Mouse (Mus musculus): Measurements from ENCODE around the gene Inip.

Gene Inip

GRCm38 (mm10) chr4:59826381-59826780 is 25.0 kb upstream of the Inip start:
- no peak for TF ChIP-seq POU5F1 (IDR thresholded peaks at IDR 0.05; ENCODE audit: borderline replicate concordance, low read length)
- TF ChIP-seq NANOG (IDR thresholded peaks at IDR 0.05; ENCODE audit: borderline replicate concordance, low read length): no peak
- TF ChIP-seq CTCF (conservative IDR thresholded peaks at IDR 0.05; ENCODE audit: low read length): no peak
- no peaks in the 10 kb centered on the region for H3K9me3 ChIP-seq (ENCODE audit: low read length)

GRCm38 (mm10) chr4:59825634-59826033 is 24.2 kb upstream of the Inip start:
- H3K4me3 ChIP-seq (replicated peaks; ENCODE audit: low read length): no peak overlapping the region
- peaks cover 45% of the 10 kb centered on the region for H3K4me1 ChIP-seq (replicated peaks; ENCODE audit: low read depth, low read length)
- H3K27me3 ChIP-seq (ENCODE audit: insufficient read depth, low read length): no peaks in the 10 kb centered on the region
- H3K9me3 ChIP-seq (ENCODE audit: low read length): no peaks in the 10 kb centered on the region
- no peak for TF ChIP-seq CTCF (conservative IDR thresholded peaks at IDR 0.05; ENCODE audit: low read length)
- no peak for TF ChIP-seq NANOG (IDR thresholded peaks at IDR 0.05; ENCODE audit: borderline replicate concordance, low read length)
- peaks cover 27% of the 10 kb centered on the region for H3K36me3 ChIP-seq (ENCODE audit: insufficient read depth, low read length)

More at GRCm38 (mm10) chr4:59826381-59826780, 25.0 kb upstream of the Inip start:
- Histone ChIP-seq H3K4me3 (replicated peaks; ENCODE audit: low read length) (no peak overlapping the region), H3K36me3 (ENCODE audit: insufficient read depth, low read length) (peaks cover 24% of the 10 kb centered on the region), H3K27me3 (ENCODE audit: insufficient read depth, low read length) (no peaks in the 10 kb centered on the region), H3K4me1 (replicated peaks; ENCODE audit: low read depth, low read length) (peaks cover 45% of the 10 kb centered on the region)

DNA sequence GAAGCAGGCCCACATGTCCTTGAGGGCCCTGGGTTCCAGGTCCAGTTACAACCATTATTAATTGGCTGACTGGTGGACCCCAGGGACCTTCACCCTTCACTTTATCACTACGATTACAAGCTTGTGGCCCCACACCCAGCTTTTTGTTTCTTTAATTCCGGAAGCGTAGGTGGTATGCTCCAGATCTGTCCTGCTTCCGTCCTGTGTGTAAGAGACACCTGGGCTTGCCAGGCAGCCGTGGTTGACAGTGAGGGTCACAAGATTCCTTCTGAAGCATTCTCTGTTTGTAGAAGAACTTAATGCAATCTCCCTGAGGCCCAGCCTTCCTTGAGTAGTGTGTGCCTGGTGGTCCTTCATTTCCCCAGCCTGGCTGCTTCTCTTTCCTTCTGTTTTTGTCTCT is 23.5 kb upstream of the Inip start:
- Histone ChIP-seq H3K4me3 (replicated peaks; ENCODE audit: low read length) (no peak overlapping the region), H3K36me3 (ENCODE audit: insufficient read depth, low read length) (peaks cover 30% of the 10 kb centered on the region), H3K9me3 (ENCODE audit: low read length) (no peaks in the 10 kb centered on the region), H3K4me1 (replicated peaks; ENCODE audit: low read depth, low read length) (peaks cover 46% of the 10 kb centered on the region), H3K27me3 (ENCODE audit: insufficient read depth, low read length) (no peaks in the 10 kb centered on the region)
- no peak for TF ChIP-seq POU5F1 (IDR thresholded peaks at IDR 0.05; ENCODE audit: borderline replicate concordance, low read length)
- no peak for TF ChIP-seq CTCF (conservative IDR thresholded peaks at IDR 0.05; ENCODE audit: low read length)
- no peak for TF ChIP-seq NANOG (IDR thresholded peaks at IDR 0.05; ENCODE audit: borderline replicate concordance, low read length)

DNA sequence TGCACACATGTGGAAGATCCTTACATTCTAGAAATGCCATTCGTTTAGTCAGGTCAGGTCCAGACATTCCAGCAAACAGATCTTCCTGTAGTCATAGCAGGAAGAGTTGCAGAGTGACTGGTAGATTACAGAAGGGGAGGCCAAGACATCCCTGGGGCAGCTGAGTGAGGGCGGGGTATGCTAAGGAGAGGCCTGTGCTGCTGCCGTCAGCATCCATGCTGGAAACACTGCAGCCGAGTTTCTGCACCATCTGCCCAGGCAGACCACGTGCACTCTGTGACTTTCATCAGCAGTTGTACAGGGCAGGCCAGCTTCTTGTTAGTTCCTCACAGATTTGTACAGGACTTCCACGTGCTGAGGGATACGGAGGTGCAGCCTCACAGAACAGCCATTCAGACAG is 22.1 kb upstream of the Inip start:
- Histone ChIP-seq H3K9me3 (ENCODE audit: low read length) (no peaks in the 10 kb centered on the region), H3K4me1 (replicated peaks; ENCODE audit: low read depth, low read length) (peaks cover 57% of the 10 kb centered on the region), H3K27me3 (ENCODE audit: insufficient read depth, low read length) (no peaks in the 10 kb centered on the region), H3K4me3 (replicated peaks; ENCODE audit: low read length) (no peak overlapping the region; the same call in 1 of the 2 replicates), H3K36me3 (ENCODE audit: insufficient read depth, low read length) (peaks cover 29% of the 10 kb centered on the region)
- no peak for TF ChIP-seq CTCF (conservative IDR thresholded peaks at IDR 0.05; ENCODE audit: low read length)
- TF ChIP-seq NANOG (IDR thresholded peaks at IDR 0.05; ENCODE audit: borderline replicate concordance, low read length): no peak
- TF ChIP-seq POU5F1 (IDR thresholded peaks at IDR 0.05; ENCODE audit: borderline replicate concordance, low read length): no peak

DNA sequence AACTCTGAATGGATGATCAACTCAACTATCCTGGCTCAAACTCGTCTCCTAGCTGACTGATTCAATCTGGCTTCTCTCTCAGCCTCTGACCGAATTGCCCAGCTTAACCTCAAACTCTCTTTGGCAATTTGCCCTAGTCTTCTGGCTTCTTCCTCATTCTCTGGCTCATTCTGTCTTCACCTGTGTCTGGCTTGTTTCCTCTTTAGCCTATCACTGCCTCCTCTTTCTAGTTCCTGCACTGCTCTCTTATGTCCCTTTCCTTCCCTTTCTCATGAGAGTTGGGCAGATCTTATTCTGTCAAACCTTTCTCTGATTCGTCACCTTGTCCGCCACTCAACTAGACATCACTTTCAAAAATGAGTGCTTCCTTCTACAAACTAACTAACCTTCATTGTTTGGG is 20.7 kb upstream of the Inip start:
- Histone ChIP-seq H3K4me3 (replicated peaks; ENCODE audit: low read length) (no peak overlapping the region), H3K36me3 (ENCODE audit: insufficient read depth, low read length) (peaks cover 35% of the 10 kb centered on the region), H3K4me1 (replicated peaks; ENCODE audit: low read depth, low read length) (peaks cover 61% of the 10 kb centered on the region), H3K27me3 (ENCODE audit: insufficient read depth, low read length) (no peaks in the 10 kb centered on the region), H3K9me3 (ENCODE audit: low read length) (no peaks in the 10 kb centered on the region)
- TF ChIP-seq CTCF (conservative IDR thresholded peaks at IDR 0.05; ENCODE audit: low read length): no peak
- TF ChIP-seq NANOG (IDR thresholded peaks at IDR 0.05; ENCODE audit: borderline replicate concordance, low read length): no peak
- TF ChIP-seq POU5F1 (IDR thresholded peaks at IDR 0.05; ENCODE audit: borderline replicate concordance, low read length): no peak

DNA sequence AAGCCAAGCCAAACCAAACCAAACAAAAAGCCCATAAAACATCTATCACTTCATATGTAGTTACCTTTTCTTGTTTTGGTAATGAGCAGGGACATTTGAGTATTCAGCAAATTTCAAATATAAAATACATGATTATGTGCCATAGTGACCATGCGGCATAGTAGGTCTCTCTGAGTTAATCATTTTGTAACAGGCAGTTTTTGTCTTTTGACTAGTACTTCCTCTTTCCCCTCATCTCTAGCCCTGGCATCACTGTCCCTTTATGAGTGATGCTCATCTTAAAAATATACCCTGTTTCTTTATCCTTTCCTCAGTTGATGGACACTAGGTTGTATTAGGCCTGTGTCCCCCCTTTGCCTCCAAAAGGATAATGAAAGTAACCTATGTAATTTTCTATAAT is 20.1 kb upstream of the Inip start:
- H3K4me3 ChIP-seq (replicated peaks; ENCODE audit: low read length): no peak overlapping the region
- no peak for TF ChIP-seq CTCF (conservative IDR thresholded peaks at IDR 0.05; ENCODE audit: low read length)
- peaks cover 33% of the 10 kb centered on the region for H3K36me3 ChIP-seq (ENCODE audit: insufficient read depth, low read length)
- H3K9me3 ChIP-seq (ENCODE audit: low read length): no peaks in the 10 kb centered on the region
- H3K4me1 ChIP-seq (replicated peaks; ENCODE audit: low read depth, low read length): peaks cover 63% of the 10 kb centered on the region
- no peaks in the 10 kb centered on the region for H3K27me3 ChIP-seq (ENCODE audit: insufficient read depth, low read length)

DNA sequence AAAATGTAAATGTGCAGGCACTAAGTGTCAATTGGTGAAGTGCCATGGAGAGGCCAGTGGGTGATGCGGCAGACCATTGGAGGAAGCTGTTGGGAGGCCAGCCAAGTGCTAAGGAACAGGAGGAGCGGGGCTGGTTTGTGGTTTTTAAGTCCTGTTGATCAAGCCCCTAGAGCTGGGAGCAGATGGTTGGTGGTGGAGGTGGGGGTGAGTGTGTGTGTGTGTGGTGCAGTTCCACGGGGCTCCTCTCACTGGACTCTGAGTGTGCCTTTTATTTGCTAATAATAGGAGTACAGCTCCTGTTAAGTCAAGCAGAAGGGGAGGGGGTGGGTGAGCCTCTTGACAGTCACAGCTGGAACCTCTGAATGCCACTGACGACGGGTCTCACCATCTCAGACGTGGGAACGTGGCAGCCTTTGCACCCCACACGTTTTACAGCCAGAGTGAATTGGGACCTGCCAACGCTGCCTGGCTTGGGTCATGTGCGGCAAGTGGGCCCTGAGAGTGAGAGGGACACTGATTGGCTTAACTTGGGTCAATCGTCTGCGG is 18.2 kb upstream of the Inip start:
- TF ChIP-seq POU5F1 (IDR thresholded peaks at IDR 0.05; ENCODE audit: borderline replicate concordance, low read length): no peak
- TF ChIP-seq CTCF (conservative IDR thresholded peaks at IDR 0.05; ENCODE audit: low read length): no peak
- no peak for TF ChIP-seq NANOG (IDR thresholded peaks at IDR 0.05; ENCODE audit: borderline replicate concordance, low read length)
- no peak overlapping the region for H3K4me3 ChIP-seq (replicated peaks; ENCODE audit: low read length)
- H3K9me3 ChIP-seq (ENCODE audit: low read length): no peaks in the 10 kb centered on the region
- H3K36me3 ChIP-seq (ENCODE audit: insufficient read depth, low read length): peaks cover 37% of the 10 kb centered on the region
- H3K27me3 ChIP-seq (ENCODE audit: insufficient read depth, low read length): no peaks in the 10 kb centered on the region
- H3K4me1 ChIP-seq (replicated peaks; ENCODE audit: low read depth, low read length): peaks cover 68% of the 10 kb centered on the region

GRCm38 (mm10) chr4:59819054-59819472 is 17.7 kb upstream of the Inip start:
- H3K4me1 ChIP-seq (replicated peaks; ENCODE audit: low read depth, low read length): peaks cover 68% of the 10 kb centered on the region
- no peaks in the 10 kb centered on the region for H3K27me3 ChIP-seq (ENCODE audit: insufficient read depth, low read length)
- no peaks in the 10 kb centered on the region for H3K9me3 ChIP-seq (ENCODE audit: low read length)
- no peak overlapping the region for H3K4me3 ChIP-seq (replicated peaks; ENCODE audit: low read length)
- H3K36me3 ChIP-seq (ENCODE audit: insufficient read depth, low read length): peaks cover 35% of the 10 kb centered on the region
- TF ChIP-seq CTCF (conservative IDR thresholded peaks at IDR 0.05; ENCODE audit: low read length) (no peak), POU5F1 (IDR thresholded peaks at IDR 0.05; ENCODE audit: borderline replicate concordance, low read length) (no peak), NANOG (IDR thresholded peaks at IDR 0.05; ENCODE audit: borderline replicate concordance, low read length) (no peak)

- peaks cover 65% of the 10 kb centered on the region for H3K4me1 ChIP-seq (replicated peaks; ENCODE audit: low read depth, low read length)
- no peak overlapping the region for H3K4me3 ChIP-seq (replicated peaks; ENCODE audit: low read length)
- H3K27me3 ChIP-seq (ENCODE audit: insufficient read depth, low read length): no peaks in the 10 kb centered on the region
- peaks cover 40% of the 10 kb centered on the region for H3K36me3 ChIP-seq (ENCODE audit: insufficient read depth, low read length)
- no peaks in the 10 kb centered on the region for H3K9me3 ChIP-seq (ENCODE audit: low read length)
- TF ChIP-seq CTCF (conservative IDR thresholded peaks at IDR 0.05; ENCODE audit: low read length) (no peak), POU5F1 (IDR thresholded peaks at IDR 0.05; ENCODE audit: borderline replicate concordance, low read length) (no peak), NANOG (IDR thresholded peaks at IDR 0.05; ENCODE audit: borderline replicate concordance, low read length) (no peak)
Observed at GRCm38 (mm10) chr4:59818498-59818897, 17.1 kb upstream of the Inip start.
